Mouse (Mus musculus) right cerebral cortex, postnatal 14 days (tissue): ENCODE measurements around the gene Minos1.

Experiments used
- DNase-seq: peaks from one replicate; pipeline ENCODE4 v3.0.0; 2022

Minos1 gene

GRCm38 (mm10) chr4:139142985-139143384 lies 12.1 kb upstream of the Minos1 start:
- no peak for DNase-seq

GRCm38 (mm10) chr4:139141785-139142184 lies 10.9 kb upstream of the Minos1 start:
- DNase-seq = no peak

GRCm38 (mm10) chr4:139140267-139140666 lies 9.4 kb upstream of the Minos1 start:
- DNase-seq = no peak

GRCm38 (mm10) chr4:139136011-139136410 lies 5.1 kb upstream of the Minos1 start:
- no peak for DNase-seq

DNA sequence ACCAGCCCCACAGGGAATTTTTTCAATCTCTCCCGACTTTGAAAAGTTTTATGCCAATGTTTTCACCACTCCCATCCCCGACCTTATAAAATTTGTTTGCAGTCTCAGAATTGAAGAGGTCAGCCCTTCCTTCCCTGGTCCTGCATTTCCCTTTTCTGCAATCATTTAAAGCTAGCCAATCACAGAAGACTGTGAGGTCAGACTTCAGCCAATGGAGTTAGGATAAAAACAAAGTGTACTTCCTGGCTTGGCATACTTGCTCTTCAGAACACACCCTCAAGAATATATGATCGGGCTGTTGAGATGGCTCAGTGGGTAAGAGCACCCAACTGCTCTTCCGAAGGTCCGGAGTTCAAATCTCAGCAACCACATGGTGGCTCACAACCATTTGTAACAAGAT lies 2.2 kb upstream of the Minos1 start:
- DNase-seq = no peak

GRCm38 (mm10) chr4:139131858-139132672 lies 1.2 kb upstream of the Minos1 start:
- no peak for DNase-seq

DNA sequence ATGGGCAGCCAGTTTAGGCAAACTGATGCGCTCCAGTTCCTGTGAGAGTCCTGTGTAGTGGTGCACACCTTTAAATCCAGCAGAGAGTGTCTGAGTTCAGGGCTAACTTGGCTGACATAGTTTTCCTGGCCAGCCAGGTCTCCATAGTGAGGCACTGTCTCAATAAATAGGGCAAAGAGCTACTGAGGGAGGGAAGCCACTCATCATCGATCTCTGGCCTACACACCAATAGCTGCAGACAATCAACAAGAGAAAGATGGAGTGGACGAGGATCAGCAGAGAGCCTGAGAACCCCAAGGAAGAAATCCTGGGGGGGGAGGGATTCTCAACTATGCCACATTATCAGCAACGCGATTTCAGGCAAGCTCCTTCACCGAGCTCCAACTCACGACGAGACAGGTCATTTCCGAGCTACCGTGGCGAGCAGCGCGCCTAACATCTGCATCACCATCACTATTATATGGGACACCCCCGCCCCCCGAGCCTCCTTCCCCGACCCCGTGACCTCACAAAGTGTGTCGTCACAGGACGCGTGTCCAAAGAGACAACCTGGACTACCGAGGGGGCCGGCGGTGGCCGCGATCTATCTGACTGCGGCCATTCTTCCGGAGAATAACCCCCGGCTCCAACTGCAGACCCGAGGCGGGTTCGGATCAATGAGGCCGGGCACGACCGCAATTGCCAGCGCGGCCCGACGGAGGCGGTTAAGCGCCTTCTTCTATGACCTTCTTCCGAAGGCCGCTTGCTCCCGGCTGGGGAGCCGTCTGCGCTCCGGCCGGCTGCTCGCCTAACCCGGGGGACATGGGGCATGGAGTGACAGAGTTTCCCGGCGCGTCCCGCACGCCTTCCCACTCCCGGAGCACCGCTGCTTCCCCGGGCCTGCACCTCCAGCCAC lies 860 bp downstream of the Minos1 start:
- DNase-seq = peak; percentile 52

DNA sequence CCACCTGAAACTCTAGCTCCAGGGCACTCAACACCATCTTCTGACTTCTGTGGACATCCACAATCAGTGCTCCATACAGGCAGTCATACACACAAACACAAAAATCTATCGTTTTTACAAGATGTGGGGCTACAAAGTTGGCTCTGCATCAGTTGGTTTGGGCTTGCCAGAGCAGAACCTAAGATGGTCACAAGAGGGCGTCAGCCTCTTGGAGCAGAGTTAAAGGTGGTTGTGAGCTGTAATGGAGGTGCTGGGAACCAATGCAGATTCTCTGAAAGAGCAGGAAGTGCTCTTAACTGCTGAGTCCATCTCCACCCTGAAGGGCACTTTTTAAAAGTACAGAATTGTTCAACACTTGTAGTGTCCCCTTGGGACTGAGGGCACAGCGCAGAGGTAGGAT lies 4.4 kb downstream of the Minos1 start:
- no peak for DNase-seq

DNA sequence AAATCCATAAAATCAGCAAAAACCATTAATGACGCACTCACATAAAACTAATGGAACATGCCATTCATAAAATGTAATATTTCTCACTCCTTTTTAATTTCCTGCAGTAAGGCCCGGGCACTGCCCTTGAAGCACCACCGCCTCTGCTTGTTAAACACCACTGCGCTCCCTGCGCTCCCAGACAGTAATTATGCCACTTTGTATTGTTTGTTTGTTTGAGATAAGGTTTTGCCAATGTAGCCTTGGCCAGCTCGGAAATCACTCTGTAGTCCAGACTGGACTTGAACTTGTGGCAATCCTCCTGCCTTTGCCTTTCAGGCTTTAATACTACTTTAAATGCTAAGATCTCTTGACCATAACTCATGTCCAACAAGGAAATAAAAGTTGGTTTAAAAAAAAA lies 6.0 kb downstream of the Minos1 start:
- no peak for DNase-seq

GRCm38 (mm10) chr4:139122557-139122956 lies 8.4 kb downstream of the Minos1 start:
- DNase-seq = no peak

DNA sequence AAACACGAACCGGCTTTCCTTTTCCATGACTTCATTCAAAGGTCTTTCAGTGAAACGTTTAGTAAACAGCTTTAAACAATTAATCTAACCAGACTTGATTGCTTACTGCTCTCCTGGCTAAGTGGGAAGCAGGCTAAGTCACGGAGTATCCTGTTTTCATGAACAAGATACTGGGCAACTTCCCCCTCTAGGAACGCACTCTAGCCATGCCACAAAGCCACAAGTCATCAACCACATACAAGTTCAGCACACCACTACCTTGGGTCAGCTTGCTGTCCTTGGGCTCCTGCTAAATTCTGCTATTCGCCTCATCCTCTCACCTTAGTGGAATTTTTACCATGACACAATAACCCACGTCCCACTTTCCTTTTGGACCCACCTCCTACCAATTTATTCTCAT lies 9.9 kb downstream of the Minos1 start:
- DNase-seq = no peak

- DNase-seq = no peak
Observed at GRCm38 (mm10) chr4:139120281-139120814, 10.6 kb downstream of the Minos1 start.

DNA sequence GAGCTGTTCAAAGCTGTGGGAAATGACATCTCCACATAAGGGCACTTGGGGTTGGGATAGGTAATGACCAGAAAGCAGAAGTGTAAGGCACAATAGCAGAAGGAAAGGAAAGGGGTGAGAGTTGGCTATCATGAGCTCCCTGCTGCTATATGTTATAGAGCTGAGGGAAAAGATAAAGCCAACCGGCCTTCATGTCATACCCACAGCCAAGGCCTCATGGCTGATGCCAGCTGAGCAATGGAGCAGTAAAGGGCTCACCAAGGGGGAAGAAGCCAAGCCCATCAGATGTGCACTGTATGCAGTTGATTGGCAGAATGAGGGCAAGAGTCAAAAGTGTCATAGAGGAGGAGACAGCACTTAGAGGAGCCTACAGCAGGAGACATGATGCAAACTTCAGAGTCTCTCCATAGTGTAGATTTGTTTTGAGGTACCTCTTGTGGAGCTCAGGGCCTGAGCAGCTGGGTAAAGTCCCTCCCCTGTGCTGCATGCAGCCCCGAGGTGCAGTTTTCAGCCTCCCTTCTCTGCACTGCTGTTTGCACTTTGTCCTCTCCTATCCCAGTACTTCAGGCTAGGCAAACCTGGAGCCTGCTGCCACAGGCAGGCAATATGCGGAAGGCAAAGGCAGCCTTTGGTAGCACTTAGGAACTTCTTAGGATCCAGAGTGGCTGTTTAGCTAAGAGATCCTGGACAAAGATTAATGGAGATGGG lies 14.4 kb downstream of the Minos1 start:
- no peak for DNase-seq

DNA sequence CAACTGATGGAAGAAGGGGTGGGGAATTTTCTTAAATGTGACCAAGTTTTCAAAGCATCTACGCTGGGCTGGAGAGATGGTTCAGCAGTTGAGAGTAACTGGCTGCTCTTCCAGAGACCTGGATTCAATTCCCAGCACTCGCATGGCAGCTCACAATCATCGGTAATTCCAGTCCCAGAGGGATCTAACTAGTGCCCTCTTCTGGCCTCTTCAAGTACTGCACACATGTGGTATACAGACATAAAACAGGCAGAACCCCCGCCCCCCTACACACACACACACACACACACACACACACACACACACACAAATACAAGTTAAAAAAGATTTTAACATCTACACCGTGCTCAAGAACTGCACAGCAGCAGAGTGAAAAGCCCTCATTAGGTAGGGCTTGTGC lies 15.2 kb downstream of the Minos1 start:
- no peak for DNase-seq

DNA sequence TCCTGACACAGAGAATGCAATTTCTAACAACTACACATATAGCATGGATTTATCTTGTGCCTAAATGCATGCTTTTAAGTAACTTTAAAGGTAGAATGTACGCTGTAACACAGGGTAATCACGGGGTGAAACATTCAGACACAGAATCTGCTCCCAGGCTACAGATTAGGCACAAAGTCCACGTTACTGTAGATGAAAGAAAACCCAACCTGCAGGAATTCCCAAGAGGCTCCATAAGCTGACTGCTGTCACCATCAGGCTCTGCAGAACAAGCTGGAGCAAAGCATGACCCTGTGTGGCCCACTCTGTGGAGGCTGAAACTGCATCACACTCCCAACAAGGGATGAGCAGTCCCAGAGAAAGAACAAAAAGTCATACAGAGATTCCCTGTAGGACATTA lies 18.4 kb downstream of the Minos1 start:
- DNase-seq = no peak

- DNase-seq = no peak
Observed at GRCm38 (mm10) chr4:139111421-139111820, 19.5 kb downstream of the Minos1 start.

- no peak for DNase-seq
Observed at GRCm38 (mm10) chr4:139110858-139111257, 20.1 kb downstream of the Minos1 start.

- DNase-seq = no peak
Observed at GRCm38 (mm10) chr4:139105453-139105852, 25.5 kb downstream of the Minos1 start.

DNA sequence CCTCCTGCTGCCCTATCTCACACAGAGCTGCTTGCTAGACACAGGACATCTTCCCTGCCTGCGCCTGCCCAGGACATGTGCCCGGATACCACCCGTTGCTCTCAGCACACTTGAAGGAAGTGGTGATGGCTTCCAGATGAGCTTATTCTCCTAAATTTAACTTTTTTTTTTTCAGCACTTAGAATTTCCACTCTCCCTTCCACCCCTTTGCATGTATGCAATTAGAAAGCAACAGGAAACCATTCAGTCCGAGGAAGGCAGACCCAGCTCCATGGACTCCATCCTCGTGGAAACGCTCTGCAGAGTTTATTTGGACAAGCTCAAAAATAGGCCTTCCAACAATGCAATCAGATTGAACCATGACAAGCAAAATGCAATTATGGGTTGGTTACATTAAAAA lies 29.4 kb downstream of the Minos1 start:
- no peak for DNase-seq

DNA sequence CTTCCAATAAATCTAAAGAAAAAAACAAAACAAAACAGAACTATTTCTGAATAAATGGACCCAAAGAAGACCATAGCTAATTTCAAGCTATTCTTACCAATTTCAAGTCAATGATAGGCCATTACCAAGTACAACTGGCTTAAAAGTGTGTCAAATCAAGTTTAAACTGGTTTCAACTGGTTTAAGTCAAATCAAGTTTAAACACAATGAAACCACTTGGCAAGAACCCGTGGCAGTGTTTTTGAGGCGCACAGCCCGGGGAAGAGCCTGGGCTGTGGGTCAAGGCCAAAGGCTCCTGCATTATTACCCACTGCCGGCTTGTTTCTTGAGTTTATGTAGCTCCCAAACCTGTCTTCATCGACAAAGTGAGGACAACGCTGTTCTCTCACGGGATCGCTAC lies 30.6 kb downstream of the Minos1 start:
- DNase-seq = no peak

GRCm38 (mm10) chr4:139096201-139096600 lies 34.7 kb downstream of the Minos1 start:
- no peak for DNase-seq

DNA sequence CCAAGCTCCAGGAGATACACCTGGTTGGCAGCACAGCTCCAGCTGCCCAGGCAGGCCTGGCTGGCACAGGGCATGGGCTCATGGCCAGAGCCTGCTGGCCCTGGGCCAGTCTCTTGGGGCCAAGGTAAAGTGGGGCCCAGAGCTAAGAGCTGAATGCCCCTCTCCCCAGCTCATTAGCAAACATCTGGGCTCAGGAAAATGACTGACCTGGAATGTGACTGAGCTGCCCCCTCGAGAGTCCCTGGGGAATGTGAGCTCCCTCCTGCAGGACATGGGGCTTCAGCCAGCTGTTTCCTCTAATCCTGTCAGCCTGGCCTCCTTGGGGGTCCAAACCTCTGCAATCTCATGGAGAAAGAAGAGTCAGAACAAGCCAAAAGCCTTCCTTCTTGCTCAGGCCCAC lies 35.5 kb downstream of the Minos1 start:
- DNase-seq = no peak

DNA sequence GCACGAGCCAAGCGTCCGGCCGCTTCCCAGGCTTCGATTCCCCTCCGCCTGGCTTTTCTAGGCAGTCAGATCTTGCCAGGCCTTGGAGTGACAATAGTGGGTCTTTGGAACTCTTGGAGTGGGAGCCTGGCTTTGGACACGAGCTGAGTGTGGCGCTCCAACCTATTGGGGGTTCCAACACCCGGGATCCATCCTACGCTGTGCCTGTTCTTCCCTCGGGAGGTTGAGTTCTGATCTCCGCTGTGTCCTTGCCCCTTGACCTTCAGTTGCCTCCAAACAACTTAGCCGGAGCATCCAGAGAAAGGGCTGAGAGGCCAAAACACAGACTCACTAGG lies 37.8 kb downstream of the Minos1 start:
- DNase-seq = no peak
